Comparison of ENCODE assay signal across 10 mouse cellular contexts in genomic region chr2:123754220-123754619, GRCm38 (mm10).
DNase-seq lines count a peak whose midpoint lies in the region; ATAC-seq and TF ChIP-seq lines count a peak whose summit lies in the region.
"Had no signal": no experiment of that assay in that cellular context is flagged by ENCODE, and none has a peak within 500 bp of the region (broad histone marks: within the 10 kb centered on the region; RNA-seq: fewer than 3 reads in every experiment).

No protein-coding gene starts in this region.

- H3K9ac ChIP-seq in lung, embryonic 15.5 days, result no peak overlapping the region
- no peak overlapping the region for H3K9ac ChIP-seq in limb, embryonic 14.5 days (ENCODE audit: low read depth, low read length, severe bottlenecking)
- no peak overlapping the region for H3K9ac ChIP-seq in stomach, embryonic 16.5 days (ENCODE audit: low read length)

- no peak for DNase-seq in cerebellum, adult 2 months
- no peak for DNase-seq in cerebellum, adult 8-10 months
- DNase-seq in lung, adult 2 months, result no peak
- DNase-seq in limb, embryonic 14.5 days (ENCODE audit: low spot score), result no peak
- no peak for DNase-seq in layer of hippocampus, adult 11-12 months (ENCODE audit: low spot score)
- DNase-seq in urinary bladder, postnatal 4 days (ENCODE audit: low spot score in 2 of 2), result no peak
- DNase-seq: kidney, adult 8-10 months had no signal

- H3K9me3 ChIP-seq in lung, embryonic 15.5 days, result no peaks in the 10 kb centered on the region
- H3K9me3 ChIP-seq in limb, embryonic 14.5 days (ENCODE audit: control insufficient read depth, low read length), result no peaks in the 10 kb centered on the region
- no peaks in the 10 kb centered on the region for H3K9me3 ChIP-seq in stomach, embryonic 16.5 days (replicated peaks; ENCODE audit: control insufficient read depth, low read length)

- no peak for TF ChIP-seq CTCF in cerebellum, adult 2 months (IDR thresholded peaks at IDR 0.05; ENCODE audit: borderline replicate concordance, insufficient read depth, low read depth, low read length)
- TF ChIP-seq CTCF in lung, adult 2 months (IDR thresholded peaks at IDR 0.05; ENCODE audit: insufficient read depth, low read length), result no peak

- H3K4me2 ChIP-seq in lung, embryonic 15.5 days, result peak overlapping the region; percentile 38
- peak overlapping the region; percentile 25; the same call in 1 of the 2 replicates for H3K4me2 ChIP-seq in limb, embryonic 14.5 days (replicated peaks; ENCODE audit: low read depth, low read length, severe bottlenecking)
- H3K4me2 ChIP-seq in stomach, embryonic 16.5 days (ENCODE audit: low read depth, low read length), result peak overlapping the region; percentile 34; the same call in 1 of the 2 replicates

- no peak overlapping the region for H3K27ac ChIP-seq in cerebellum, adult 2 months (ENCODE audit: insufficient read depth, low read length)
- H3K27ac ChIP-seq in lung, embryonic 15.5 days, result no peak overlapping the region
- H3K27ac ChIP-seq in limb, embryonic 14.5 days (replicated peaks; ENCODE audit: low read depth, low read length), result no peak overlapping the region
- H3K27ac ChIP-seq in stomach, embryonic 16.5 days (ENCODE audit: low read length), result no peak overlapping the region
- H3K27ac ChIP-seq: macrophage had no signal

- H3K4me3 ChIP-seq in cerebellum, adult 2 months (replicated peaks; ENCODE audit: insufficient read depth, low read depth, low read length), result peak overlapping the region; percentile 42
- peak overlapping the region; percentile 25 for H3K4me3 ChIP-seq in lung, embryonic 15.5 days
- no peak overlapping the region for H3K4me3 ChIP-seq in lung, adult 2 months (replicated peaks; ENCODE audit: extremely low read depth, low read depth, low read length)
- H3K4me3 ChIP-seq in limb, embryonic 14.5 days (replicated peaks; ENCODE audit: low read length), result peak overlapping the region; percentile 21
- peak overlapping the region; percentile 21 for H3K4me3 ChIP-seq in stomach, embryonic 16.5 days (replicated peaks; ENCODE audit: low read length)

- no peaks in the 10 kb centered on the region for H3K36me3 ChIP-seq in lung, embryonic 15.5 days
- no peaks in the 10 kb centered on the region for H3K36me3 ChIP-seq in limb, embryonic 14.5 days (ENCODE audit: control insufficient read depth, insufficient read depth, low read length)
- H3K36me3 ChIP-seq in stomach, embryonic 16.5 days (ENCODE audit: control insufficient read depth, insufficient read depth, low read length), result no peaks in the 10 kb centered on the region

- no peaks in the 10 kb centered on the region for H3K27me3 ChIP-seq in cerebellum, adult 2 months (ENCODE audit: control insufficient read depth, insufficient read depth, low read length)
- no peaks in the 10 kb centered on the region for H3K27me3 ChIP-seq in lung, embryonic 15.5 days
- H3K27me3 ChIP-seq in limb, embryonic 14.5 days (ENCODE audit: control insufficient read depth, insufficient read depth, low read length), result no peaks in the 10 kb centered on the region
- no peaks in the 10 kb centered on the region for H3K27me3 ChIP-seq in stomach, embryonic 16.5 days (ENCODE audit: control insufficient read depth, insufficient read depth, low read length)

- no peak for TF ChIP-seq POLR2A in cerebellum, adult 2 months (IDR thresholded peaks at IDR 0.05; ENCODE audit: borderline replicate concordance, insufficient read depth, low read length)
- TF ChIP-seq POLR2A in lung, adult 2 months (IDR thresholded peaks at IDR 0.05; ENCODE audit: borderline replicate concordance, extremely low read depth, low read depth, low read length), result no peak
- TF ChIP-seq POLR2A in limb, embryonic 14.5 days (IDR thresholded peaks at IDR 0.05; ENCODE audit: borderline replicate concordance, extremely low read depth, insufficient read depth, insufficient read length), result no peak

- 53% methylated on average over 7 of the region's 7 CpGs for WGBS in cerebellum, adult 2 months
- WGBS in lung, embryonic 15.5 days, result 69% methylated on average over 7 of the region's 7 CpGs
- WGBS in lung, adult 2 months, result 75% methylated on average over 7 of the region's 7 CpGs
- WGBS in limb, embryonic 14.5 days, result 79% methylated on average over 7 of the region's 7 CpGs
- 71% methylated on average over 7 of the region's 7 CpGs for WGBS in stomach, embryonic 16.5 days

- ATAC-seq in lung, embryonic 15.5 days (ENCODE audit: borderline replicate concordance, extremely low read depth, low FRiP score, low TSS enrichment), result no peak
- no peak for ATAC-seq in limb, embryonic 14.5 days (ENCODE audit: low FRiP score, low read depth)
- ATAC-seq in stomach, embryonic 16.5 days (ENCODE audit: insufficient read depth, low FRiP score), result no peak

- H3K4me1 ChIP-seq in cerebellum, adult 2 months (ENCODE audit: control insufficient read depth, insufficient read depth, low read length), result no peaks in the 10 kb centered on the region
- no peaks in the 10 kb centered on the region for H3K4me1 ChIP-seq in lung, embryonic 15.5 days
- H3K4me1 ChIP-seq in lung, adult 2 months (ENCODE audit: control insufficient read depth, insufficient read depth, low read length), result no peaks in the 10 kb centered on the region
- H3K4me1 ChIP-seq in limb, embryonic 14.5 days (ENCODE audit: control insufficient read depth, insufficient read depth, low read length), result no peaks in the 10 kb centered on the region
- no peaks in the 10 kb centered on the region for H3K4me1 ChIP-seq in stomach, embryonic 16.5 days (ENCODE audit: control insufficient read depth, insufficient read depth, low read length)
